Mouse (Mus musculus): ENCODE data around the gene Kifc5b. TPM values are rescaled to one million over a fixed set of nuclear protein-coding genes. Genes with fewer than 3 reads are reported as not detected.
"Not testable (repeated sequence)": the region's sequence is repeated elsewhere in the genome, so short reads cannot be mapped to it uniquely, and the experiment has no call there.

Gene Kifc5b
- polyA plus RNA-seq, 1 experiment from 2014 or later = 9.0 TPM

- H3K27me3 ChIP-seq (ENCODE audit: control insufficient read depth, insufficient read depth, low read depth, low read length); H3K9ac ChIP-seq (ENCODE audit: low read length); H3K9me3 ChIP-seq (ENCODE audit: control insufficient read depth, low read length); H3K4me3 ChIP-seq (ENCODE audit: low read length); H3K27ac ChIP-seq (ENCODE audit: low read length); H3K36me3 ChIP-seq (ENCODE audit: control insufficient read depth, insufficient read depth, low read length); H3K4me2 ChIP-seq (ENCODE audit: low read depth, low read length); ATAC-seq (ENCODE audit: low read depth); H3K4me1 ChIP-seq (replicated peaks; ENCODE audit: control insufficient read depth, insufficient read depth, low read length): not testable (repeated sequence)
- WGBS = 83% methylated on average over 14 of the region's 15 CpGs
Observed at GRCm38 (mm10) chr17:26907506-26907905, 9.4 kb upstream of the Kifc5b start.

DNA sequence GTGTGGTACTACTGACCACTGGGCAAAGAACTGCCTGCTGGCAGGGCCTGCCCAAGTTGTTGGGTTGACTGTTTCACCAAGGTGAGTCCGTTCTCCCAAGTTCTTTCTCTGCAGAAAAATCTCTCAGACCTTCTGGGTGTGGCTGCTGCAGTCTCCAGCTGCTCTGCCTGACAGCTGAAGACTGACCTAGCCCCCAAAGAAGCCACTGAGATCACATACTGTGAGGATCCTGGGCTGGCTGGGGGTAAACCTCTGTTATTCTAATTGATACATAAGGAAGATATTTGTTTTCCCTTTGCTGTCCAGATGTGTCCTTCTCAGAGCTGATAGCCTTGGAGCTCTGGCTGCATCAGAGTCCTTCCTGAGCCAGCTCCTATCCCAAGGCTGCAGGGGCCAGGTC lies 1.6 kb upstream of the Kifc5b start:
- H3K9ac ChIP-seq (ENCODE audit: low read length) = no peak overlapping the region; the same call in 1 of the 2 replicates
- no peak overlapping the region for H3K27ac ChIP-seq (ENCODE audit: low read length)
- H3K27me3 ChIP-seq (ENCODE audit: control insufficient read depth, insufficient read depth, low read depth, low read length) = no peaks in the 10 kb centered on the region
- ATAC-seq (ENCODE audit: low read depth) = no peak
- H3K4me3 ChIP-seq (ENCODE audit: low read length) = no peak overlapping the region
- H3K9me3 ChIP-seq (ENCODE audit: control insufficient read depth, low read length) = no peaks in the 10 kb centered on the region
- no peak overlapping the region for H3K4me2 ChIP-seq (ENCODE audit: low read depth, low read length)
- no peaks in the 10 kb centered on the region for H3K36me3 ChIP-seq (ENCODE audit: control insufficient read depth, insufficient read depth, low read length)
- H3K4me1 ChIP-seq (replicated peaks; ENCODE audit: control insufficient read depth, insufficient read depth, low read length) = peaks cover 7% of the 10 kb centered on the region; the same call in 1 of the 2 replicates
- 59% methylated on average over 1 of the region's 1 CpGs for WGBS

DNA sequence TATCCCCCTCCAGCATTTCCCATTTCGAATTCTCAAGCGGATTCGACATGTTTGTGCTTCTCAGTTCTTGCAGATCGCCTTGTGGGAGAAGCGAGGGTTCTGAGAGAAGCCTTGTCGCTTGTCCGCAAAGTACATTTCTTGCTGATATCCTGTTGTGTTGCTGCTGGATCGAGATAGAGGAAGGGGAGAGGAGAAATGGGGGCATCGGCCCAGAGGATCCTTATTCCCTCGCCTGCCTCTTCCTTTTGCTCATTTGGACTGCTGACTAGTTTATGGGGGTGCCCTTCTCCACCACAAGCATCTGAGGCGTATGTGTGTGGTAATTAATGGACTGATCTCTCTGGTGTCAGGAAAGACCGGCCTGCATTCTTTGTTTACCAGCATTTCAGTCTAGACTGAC lies 669 bp downstream of the Kifc5b start:
- H3K27ac ChIP-seq (ENCODE audit: low read length); H3K36me3 ChIP-seq (ENCODE audit: control insufficient read depth, insufficient read depth, low read length); H3K27me3 ChIP-seq (ENCODE audit: control insufficient read depth, insufficient read depth, low read depth, low read length); ATAC-seq (ENCODE audit: low read depth); H3K4me1 ChIP-seq (replicated peaks; ENCODE audit: control insufficient read depth, insufficient read depth, low read length); H3K9me3 ChIP-seq (ENCODE audit: control insufficient read depth, low read length): not testable (repeated sequence)
- peak overlapping the region; percentile 60 for H3K4me2 ChIP-seq (ENCODE audit: low read depth, low read length)
- WGBS = 0% methylated on average over 12 of the region's 12 CpGs
- H3K4me3 ChIP-seq (ENCODE audit: low read length) = peak overlapping the region; percentile 77
- H3K9ac ChIP-seq (ENCODE audit: low read length) = peak overlapping the region; percentile 75

DNA sequence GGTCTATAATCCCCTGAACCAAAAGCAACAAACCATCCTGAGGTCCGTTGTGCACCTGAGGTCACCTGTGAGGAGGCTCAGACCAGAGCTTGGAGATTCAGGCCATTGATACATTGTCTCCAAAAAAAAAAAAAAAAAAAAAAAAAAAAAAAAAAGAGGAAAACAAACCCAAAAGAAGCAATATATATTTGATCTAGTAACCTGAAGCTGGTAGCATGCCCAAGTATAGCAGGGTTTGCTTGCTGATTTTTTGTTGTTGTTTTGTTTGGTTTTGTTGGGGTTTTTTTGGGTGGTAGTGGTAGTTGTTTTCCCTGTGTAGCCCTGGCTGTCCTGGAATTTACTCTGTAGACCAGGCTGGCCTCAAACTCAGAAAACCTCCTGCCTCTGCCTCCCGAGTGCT lies 1.5 kb downstream of the Kifc5b start:
- no peak for ATAC-seq (ENCODE audit: low read depth)
- peak overlapping the region; percentile 77 for H3K4me3 ChIP-seq (ENCODE audit: low read length)
- peak overlapping the region; percentile 47 for H3K9ac ChIP-seq (ENCODE audit: low read length)
- 73% methylated on average over 2 of the region's 2 CpGs for WGBS
- peaks cover 7% of the 10 kb centered on the region for H3K36me3 ChIP-seq (ENCODE audit: control insufficient read depth, insufficient read depth, low read length)
- no peaks in the 10 kb centered on the region for H3K27me3 ChIP-seq (ENCODE audit: control insufficient read depth, insufficient read depth, low read depth, low read length)
- H3K4me2 ChIP-seq (ENCODE audit: low read depth, low read length) = peak overlapping the region; percentile 60
- no peaks in the 10 kb centered on the region for H3K9me3 ChIP-seq (ENCODE audit: control insufficient read depth, low read length)
- no peak overlapping the region for H3K27ac ChIP-seq (ENCODE audit: low read length)
- peaks cover 7% of the 10 kb centered on the region; the same call in 1 of the 2 replicates for H3K4me1 ChIP-seq (replicated peaks; ENCODE audit: control insufficient read depth, insufficient read depth, low read length)

DNA sequence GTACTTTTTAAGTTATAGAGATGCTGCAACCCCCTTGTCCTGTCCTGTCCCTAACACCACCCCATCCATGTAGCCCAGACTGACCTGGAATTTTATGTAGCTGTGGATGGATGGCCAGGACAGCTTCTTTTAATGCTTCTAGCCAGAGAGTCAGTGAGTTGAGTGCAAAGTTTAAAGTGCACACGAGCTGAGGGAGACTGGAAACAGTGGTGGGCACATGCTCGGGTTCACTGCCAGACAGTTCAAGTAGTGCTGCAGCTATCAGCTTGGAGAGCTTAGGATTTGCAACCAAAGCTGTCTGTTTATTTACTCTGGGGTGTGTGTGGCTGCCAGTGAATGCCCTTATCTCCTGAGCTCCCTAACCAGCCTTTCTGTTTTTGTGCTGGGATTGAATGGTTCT lies 2.6 kb downstream of the Kifc5b start:
- H3K27ac ChIP-seq (ENCODE audit: low read length); H3K4me3 ChIP-seq (ENCODE audit: low read length); H3K9ac ChIP-seq (ENCODE audit: low read length); H3K9me3 ChIP-seq (ENCODE audit: control insufficient read depth, low read length); H3K27me3 ChIP-seq (ENCODE audit: control insufficient read depth, insufficient read depth, low read depth, low read length); H3K4me1 ChIP-seq (replicated peaks; ENCODE audit: control insufficient read depth, insufficient read depth, low read length); H3K4me2 ChIP-seq (ENCODE audit: low read depth, low read length); H3K36me3 ChIP-seq (ENCODE audit: control insufficient read depth, insufficient read depth, low read length); ATAC-seq (ENCODE audit: low read depth): not testable (repeated sequence)
- 36% methylated on average over 2 of the region's 2 CpGs for WGBS

DNA sequence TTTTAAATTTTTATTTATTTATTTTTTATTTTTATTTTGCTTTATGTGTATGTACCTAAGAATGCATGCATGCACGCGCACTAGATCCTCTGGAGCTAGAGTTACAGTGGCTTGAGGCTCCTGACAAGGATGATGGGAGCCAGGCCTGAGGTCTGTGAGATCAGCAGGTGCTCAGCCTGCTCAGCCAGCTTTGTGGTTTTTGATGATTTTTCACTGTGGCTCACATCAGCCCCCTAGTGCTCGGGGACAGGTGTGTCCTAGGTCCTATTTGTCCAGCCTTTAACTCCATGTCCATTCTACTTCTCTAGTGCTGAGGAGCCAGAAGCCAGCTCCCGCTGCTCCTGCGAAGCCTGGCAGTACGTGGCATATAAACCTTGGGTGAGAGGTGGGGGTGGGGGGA lies 5.5 kb downstream of the Kifc5b start:
- H3K27ac ChIP-seq (ENCODE audit: low read length); H3K4me2 ChIP-seq (ENCODE audit: low read depth, low read length); H3K4me1 ChIP-seq (replicated peaks; ENCODE audit: control insufficient read depth, insufficient read depth, low read length); H3K9ac ChIP-seq (ENCODE audit: low read length); H3K4me3 ChIP-seq (ENCODE audit: low read length); H3K9me3 ChIP-seq (ENCODE audit: control insufficient read depth, low read length); H3K27me3 ChIP-seq (ENCODE audit: control insufficient read depth, insufficient read depth, low read depth, low read length); ATAC-seq (ENCODE audit: low read depth): not testable (repeated sequence)
- H3K36me3 ChIP-seq (ENCODE audit: control insufficient read depth, insufficient read depth, low read length) = peaks cover 13% of the 10 kb centered on the region
- WGBS = 95% methylated on average over 5 of the region's 6 CpGs

- H3K36me3 ChIP-seq (ENCODE audit: control insufficient read depth, insufficient read depth, low read length) = peaks cover 28% of the 10 kb centered on the region
- 95% methylated on average over 9 of the region's 9 CpGs for WGBS
Observed at GRCm38 (mm10) chr17:26925414-26925813, 8.5 kb downstream of the Kifc5b start.

GRCm38 (mm10) chr17:26931795-26932194 lies 14.9 kb downstream of the Kifc5b start:
- not testable (repeated sequence) for H3K4me3 ChIP-seq (ENCODE audit: low read length); H3K4me1 ChIP-seq (replicated peaks; ENCODE audit: control insufficient read depth, insufficient read depth, low read length); ATAC-seq (ENCODE audit: low read depth); H3K27me3 ChIP-seq (ENCODE audit: control insufficient read depth, insufficient read depth, low read depth, low read length); H3K9me3 ChIP-seq (ENCODE audit: control insufficient read depth, low read length); H3K27ac ChIP-seq (ENCODE audit: low read length); H3K4me2 ChIP-seq (ENCODE audit: low read depth, low read length); H3K9ac ChIP-seq (ENCODE audit: low read length)
- H3K36me3 ChIP-seq (ENCODE audit: control insufficient read depth, insufficient read depth, low read length) = peaks cover 18% of the 10 kb centered on the region
- WGBS = 63% methylated on average over 7 of the region's 7 CpGs

More at GRCm38 (mm10) chr17:26925414-26925813, 8.5 kb downstream of the Kifc5b start:
- H3K4me1 ChIP-seq (replicated peaks; ENCODE audit: control insufficient read depth, insufficient read depth, low read length); H3K9me3 ChIP-seq (ENCODE audit: control insufficient read depth, low read length); ATAC-seq (ENCODE audit: low read depth); H3K9ac ChIP-seq (ENCODE audit: low read length); H3K27ac ChIP-seq (ENCODE audit: low read length); H3K4me3 ChIP-seq (ENCODE audit: low read length); H3K4me2 ChIP-seq (ENCODE audit: low read depth, low read length); H3K27me3 ChIP-seq (ENCODE audit: control insufficient read depth, insufficient read depth, low read depth, low read length): not testable (repeated sequence)

GRCm38 (mm10) chr17:26932839-26933398 lies 16.0 kb downstream of the Kifc5b start, which contains the start of gene Phf1:
TSS of gene Phf1 (plus strand) at chr17:26933052.
- peak within 1 kb of the TSS; percentile 78 for H3K9ac ChIP-seq (ENCODE audit: low read length)
- peaks cover 15% of the 10 kb centered on the region for H3K36me3 ChIP-seq (ENCODE audit: control insufficient read depth, insufficient read depth, low read length)
- H3K27ac ChIP-seq (ENCODE audit: low read length) = peak within 1 kb of the TSS; percentile 94
- under 1% methylated on average over 32 of the region's 43 CpGs for WGBS
- no peaks in the 10 kb centered on the region for H3K9me3 ChIP-seq (ENCODE audit: control insufficient read depth, low read length)
- peak; percentile 92 for ATAC-seq (ENCODE audit: low read depth)
- peak within 1 kb of the TSS; percentile 89 for H3K4me2 ChIP-seq (ENCODE audit: low read depth, low read length)
- peaks cover 17% of the 10 kb centered on the region for H3K4me1 ChIP-seq (replicated peaks; ENCODE audit: control insufficient read depth, insufficient read depth, low read length)
- H3K27me3 ChIP-seq (ENCODE audit: control insufficient read depth, insufficient read depth, low read depth, low read length) = no peaks in the 10 kb centered on the region
- H3K4me3 ChIP-seq (ENCODE audit: low read length) = peak within 1 kb of the TSS; percentile 71

GRCm38 (mm10) chr17:26933419-26933818 lies 16.5 kb downstream of the Kifc5b start:
- Histone ChIP-seq H3K4me1 (replicated peaks; ENCODE audit: control insufficient read depth, insufficient read depth, low read length) (peaks cover 22% of the 10 kb centered on the region), H3K4me2 (ENCODE audit: low read depth, low read length) (peak overlapping the region; percentile 89), H3K36me3 (ENCODE audit: control insufficient read depth, insufficient read depth, low read length) (peaks cover 15% of the 10 kb centered on the region), H3K27ac (ENCODE audit: low read length) (peak overlapping the region; percentile 94), H3K27me3 (ENCODE audit: control insufficient read depth, insufficient read depth, low read depth, low read length) (no peaks in the 10 kb centered on the region), H3K9me3 (ENCODE audit: control insufficient read depth, low read length) (no peaks in the 10 kb centered on the region), H3K4me3 (ENCODE audit: low read length) (peak overlapping the region; percentile 71), H3K9ac (ENCODE audit: low read length) (peak overlapping the region; percentile 78)
- ATAC-seq (ENCODE audit: low read depth) = peak; percentile 28
- WGBS = 4% methylated on average over 13 of the region's 13 CpGs

Measured in lung, embryonic 16.5 days (tissue).